Mouse (Mus musculus) E14TG2a.4 (cell line): ENCODE results near the gene Lin54.

ENCODE experiments used
- CTCF ChIP-seq: conservative IDR thresholded peaks from 2 replicates; pipeline ENCODE4 v1.5.1; 2014; ENCODE audit warnings: low read length
- NANOG ChIP-seq: IDR thresholded peaks from 2 replicates; pipeline ENCODE4 v1.6.1; 2014; ENCODE audit warnings: borderline replicate concordance, low read length, mixed read lengths
- POU5F1 ChIP-seq: IDR thresholded peaks from 2 replicates; pipeline ENCODE4 v1.6.1; 2014; ENCODE audit warnings: low read length, borderline replicate concordance

GRCm38 (mm10) chr5:100520223-100520622, 19.8 kb upstream of the Lin54 start:
- TF ChIP-seq CTCF (no peak), POU5F1 (no peak), NANOG (no peak)
